Mouse (Mus musculus) CH12.LX (cell line): ENCODE measurements around the gene Ptges3l. TPM values are rescaled to one million over a fixed set of nuclear protein-coding genes. Genes with fewer than 3 reads are reported as not detected.

Experiments used
- DNase-seq: peaks from one replicate; pipeline ENCODE4 v3.0.0-alpha.2; 2013; ENCODE audit errors: extremely low read depth
- H3K27ac ChIP-seq: 2 replicates; pipeline ENCODE4 v1.5.1; 2012; ENCODE audit warnings: low read depth, mild to moderate bottlenecking, control low read depth, moderate library complexity; ENCODE audit not compliant: insufficient read depth
- H3K27me3 ChIP-seq: replicated peaks from 2 replicates; pipeline ENCODE3; 2012; ENCODE audit warnings: inconsistent platforms
- H3K36me3 ChIP-seq, 2 experiments: replicated peaks in 1 of 2; 2 replicates each; pipeline versions ENCODE3 to v1.6.1; 2012; ENCODE audit warnings: inconsistent platforms in 1 of 2, low read length in 1 of 2, mild to moderate bottlenecking in 1 of 2, mixed read lengths in 1 of 2, moderate library complexity in 1 of 2; ENCODE audit not compliant: control insufficient read depth in 1 of 2, insufficient read depth in 1 of 2
- H3K4me1 ChIP-seq, 2 experiments: 2 replicates each; pipeline ENCODE4 v1.6.1; 2012; ENCODE audit warnings: inconsistent platforms in 1 of 2, moderate library complexity in 1 of 2; ENCODE audit not compliant: insufficient read depth in 2 of 2, control insufficient read depth in 1 of 2
- H3K4me2 ChIP-seq: 2 replicates; pipeline ENCODE4 v1.6.1; 2012; ENCODE audit warnings: low read depth, mild to moderate bottlenecking, control low read depth; ENCODE audit not compliant: poor library complexity, insufficient read depth, severe bottlenecking
- H3K4me3 ChIP-seq, 3 experiments: fragments of 150-350 bp in 1 of 3; sonication (generic) in 1 of 3; replicated peaks in 1 of 3; 2 replicates each; pipeline versions ENCODE3 to v1.5.1; 2011 to 2012; ENCODE audit warnings: low read depth in 2 of 3, low read length in 2 of 3, mild to moderate bottlenecking in 2 of 3, moderate library complexity in 2 of 3, control low read depth in 1 of 3, improper control_type of control experiment in 1 of 3, inconsistent platforms in 1 of 3, mixed read lengths in 1 of 3; ENCODE audit not compliant: poor library complexity in 1 of 3
- H3K79me2 ChIP-seq: replicated peaks from 2 replicates; pipeline ENCODE4 v1.6.1; 2012; ENCODE audit warnings: mild to moderate bottlenecking, moderate library complexity; ENCODE audit not compliant: control insufficient read depth, poor library complexity, insufficient read depth, severe bottlenecking; ENCODE audit errors: extremely low read depth
- H3K9ac ChIP-seq: 2 replicates; pipeline ENCODE4 v1.6.1; 2012; ENCODE audit warnings: low read depth, mild to moderate bottlenecking, control low read depth, moderate library complexity; ENCODE audit not compliant: insufficient read depth
- H3K9me3 ChIP-seq: replicated peaks from 2 replicates; pipeline ENCODE3; 2012; ENCODE audit warnings: low read length, inconsistent platforms, mixed read lengths
- EP300 ChIP-seq: IDR thresholded peaks from 2 replicates; pipeline ENCODE4 v1.6.1; 2011; ENCODE audit warnings: low read length, improper control_type of control experiment
- GABPA ChIP-seq: IDR thresholded peaks from 2 replicates; pipeline ENCODE4 v1.6.1; 2012; ENCODE audit warnings: low read depth, low read length, improper control_type of control experiment, inconsistent platforms; ENCODE audit not compliant: insufficient replicate concordance
- JUND ChIP-seq: conservative IDR thresholded peaks from 2 replicates; pipeline ENCODE4 v1.6.1; 2011; ENCODE audit warnings: low read depth, low read length, improper control_type of control experiment
- KAT2A ChIP-seq: IDR thresholded peaks from 2 replicates; pipeline ENCODE4 v1.6.1; 2012; ENCODE audit warnings: low read length, improper control_type of control experiment, inconsistent platforms; ENCODE audit not compliant: insufficient replicate concordance
- MAFK ChIP-seq: IDR thresholded peaks from 2 replicates; pipeline ENCODE4 v1.6.1; 2011; ENCODE audit warnings: low read length, improper control_type of control experiment; ENCODE audit not compliant: insufficient replicate concordance
- MAX ChIP-seq: IDR thresholded peaks from 2 replicates; pipeline ENCODE4 v1.6.1; 2011; ENCODE audit warnings: low read length, improper control_type of control experiment
- MEF2A ChIP-seq: IDR thresholded peaks from 2 replicates; pipeline ENCODE4 v1.6.1; 2014; ENCODE audit warnings: low read depth, mild to moderate bottlenecking, inconsistent platforms, low read length, improper control_type of control experiment, borderline replicate concordance
- MXI1 ChIP-seq: IDR thresholded peaks from 2 replicates; pipeline ENCODE4 v1.6.1; 2011; ENCODE audit warnings: mild to moderate bottlenecking, low read depth, low read length, improper control_type of control experiment
- NELFE ChIP-seq: IDR thresholded peaks from 2 replicates; pipeline ENCODE4 v1.6.1; 2011; ENCODE audit warnings: low read depth, low read length, improper control_type of control experiment
- NRF1 ChIP-seq: IDR thresholded peaks from 2 replicates; pipeline ENCODE4 v1.6.1; 2014; ENCODE audit warnings: low read depth, mild to moderate bottlenecking, inconsistent platforms, low read length, improper control_type of control experiment, moderate library complexity
- PAX5 ChIP-seq: IDR thresholded peaks from 2 replicates; pipeline ENCODE4 v1.6.1; 2012; ENCODE audit warnings: low read length, inconsistent platforms, mixed read lengths
- POLR2A ChIP-seq: IDR thresholded peaks from 2 replicates; pipeline ENCODE4 v1.6.1; 2011; ENCODE audit warnings: low read depth, mild to moderate bottlenecking, improper control_type of control experiment, low read length
- POLR2AphosphoS2 ChIP-seq: IDR thresholded peaks from 2 replicates; pipeline ENCODE4 v1.6.1; 2011; ENCODE audit warnings: low read depth, low read length, improper control_type of control experiment
- RAD21 ChIP-seq: IDR thresholded peaks from 2 replicates; pipeline ENCODE4 v1.6.1; 2011; ENCODE audit warnings: low read depth, mild to moderate bottlenecking, low read length, improper control_type of control experiment, moderate library complexity
- SIN3A ChIP-seq: IDR thresholded peaks from 2 replicates; pipeline ENCODE4 v1.6.1; 2012; ENCODE audit warnings: low read length, improper control_type of control experiment, inconsistent platforms
- SMC3 ChIP-seq: IDR thresholded peaks from 2 replicates; pipeline ENCODE4 v1.6.1; 2011; ENCODE audit warnings: low read depth, low read length, improper control_type of control experiment
- TCF12 ChIP-seq: IDR thresholded peaks from 2 replicates; pipeline ENCODE4 v1.6.1; 2014; ENCODE audit warnings: low read depth, mild to moderate bottlenecking, inconsistent platforms, low read length, improper control_type of control experiment
- ZC3H11A ChIP-seq: IDR thresholded peaks from 2 replicates; pipeline ENCODE4 v1.6.1; 2012; ENCODE audit warnings: low read depth, mild to moderate bottlenecking, inconsistent platforms, low read length, improper control_type of control experiment
- ZMIZ1 ChIP-seq: IDR thresholded peaks from 2 replicates; pipeline ENCODE4 v1.6.1; 2012; ENCODE audit warnings: low read depth, mild to moderate bottlenecking, inconsistent platforms, low read length, improper control_type of control experiment
- dilution Hi-C: fragments of 300-500 bp; cut with MboI; formaldehyde crosslinking; loops from 2 replicates; pipeline ENCODE4 v1.14.3; 2020; ENCODE audit warnings: low sequenced_read_pairs; ENCODE audit not compliant: extremely low pct_unique_long_range_greater_than_20kb, extremely low pct_ligation_motif_present
- in situ Hi-C: fragments of 300-500 bp; cut with MboI; formaldehyde crosslinking; loops from 3 replicates; pipeline ENCODE4 v1.14.3; 2019; ENCODE audit warnings: low sequenced_read_pairs, low pct_ligation_motif_present, low pct_unique_long_range_greater_than_20kb, mixed read lengths
- polyA plus RNA-seq: library from polyadenylated mRNA; unstranded; fragments of >175 nt; gene quantifications from 2 replicates; pipeline ENCODE4 v1.2.1, GENCODE M21; 2012; ENCODE audit warnings: low read depth; ENCODE audit not compliant: insufficient read length
- total RNA-seq, 2 experiments: library from RNA; depleted of rRNA; stranded (reverse); fragments of 300-350 nt in 1 of 2; fragments of >200 nt in 1 of 2; gene quantifications; 2 replicates each; pipeline ENCODE4 v1.2.3; 2012 to 2014

The Ptges3l gene
- total and polyA plus RNA-seq, 3 experiments: 1.9 to 3.0 (median 2.4) TPM

DNA sequence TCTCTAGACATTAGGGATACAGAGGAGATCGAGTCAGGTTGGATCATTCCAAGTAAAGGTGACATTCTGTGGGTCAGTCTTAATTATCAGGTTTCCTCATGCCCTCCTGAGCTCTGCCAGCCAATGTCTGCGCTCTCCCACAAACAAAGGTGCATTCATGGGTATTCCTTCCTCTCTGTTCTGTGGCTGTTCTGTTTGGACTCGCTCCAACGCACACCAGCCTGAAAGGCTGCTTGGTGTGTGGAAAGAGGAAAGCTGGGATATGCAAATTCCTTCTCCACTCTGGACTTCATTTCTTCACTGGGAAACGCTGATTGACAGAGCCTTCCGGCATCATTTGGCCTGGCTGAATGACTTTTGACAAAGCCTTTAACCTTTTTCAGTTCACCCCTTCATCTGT is 29.6 kb upstream of the Ptges3l start:
- no peaks in the 10 kb centered on the region for H3K27me3 ChIP-seq
- H3K27ac ChIP-seq: no peak overlapping the region
- H3K9me3 ChIP-seq: no peaks in the 10 kb centered on the region
- H3K4me2 ChIP-seq: no peak overlapping the region
- H3K4me3 ChIP-seq: no peak overlapping the region
- dilution Hi-C loops (no loop called here), in situ Hi-C loops (no loop called here)
- no peak for DNase-seq
- peaks cover 31 to 80% of the 10 kb centered on the region in 2 experiments for H3K36me3 ChIP-seq
- 0 out of 2 replicates have a peak, but pooled peaks cover 8% of the 10 kb centered on the region for H3K79me2 ChIP-seq
- H3K4me1 ChIP-seq: peaks cover 0 to 49% of the 10 kb centered on the region in 2 experiments; a peak in 3 of 4 replicates
- no peak overlapping the region for H3K9ac ChIP-seq
- no peak for TF ChIP-seq ZMIZ1
- TF ChIP-seq EP300: peak; percentile 23; the same call in 1 of the 2 replicates

DNA sequence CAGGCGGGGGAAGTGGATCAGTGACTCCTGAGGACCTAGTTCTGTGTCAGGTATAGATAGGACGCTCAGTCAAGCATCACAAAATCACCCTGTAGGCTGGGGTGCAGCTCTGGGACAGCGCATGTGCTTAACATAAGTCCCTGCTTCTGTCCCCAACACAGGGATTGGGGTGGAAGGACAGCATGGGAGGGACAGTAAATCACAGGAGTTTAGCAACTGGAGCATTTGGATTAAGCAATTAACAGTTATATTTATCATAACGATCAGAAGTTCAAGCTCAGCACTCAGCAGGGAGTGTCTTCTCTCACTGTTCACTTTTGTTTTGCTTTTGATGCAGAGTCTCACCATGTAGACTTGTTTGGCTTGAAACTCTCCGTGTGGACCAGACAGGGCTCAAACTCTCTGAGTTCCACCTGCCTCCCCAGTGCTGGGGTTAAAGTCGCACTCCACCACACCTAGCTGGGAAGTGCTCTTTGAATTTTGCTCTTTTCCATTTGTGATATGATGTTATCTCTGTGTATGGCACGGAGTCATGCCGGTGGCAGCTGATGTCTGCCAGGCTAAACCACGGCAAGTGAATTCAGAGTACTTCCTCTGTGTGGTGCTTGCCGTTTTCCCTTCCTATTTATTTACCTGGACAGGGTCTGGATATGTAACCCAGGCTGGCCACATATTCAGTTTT is 27.1 kb upstream of the Ptges3l start:
- Histone ChIP-seq H3K4me3 (no peak overlapping the region), H3K4me2 (no peak overlapping the region), H3K9me3 (no peaks in the 10 kb centered on the region), H3K27me3 (no peaks in the 10 kb centered on the region), H3K9ac (no peak overlapping the region), H3K27ac (no peak overlapping the region), H3K79me2 (peaks cover 8% of the 10 kb centered on the region; the same call in 1 of the 2 replicates), H3K36me3 (peaks cover 8 to 56% of the 10 kb centered on the region in 2 experiments), H3K4me1 (peaks cover 0 to 50% of the 10 kb centered on the region in 2 experiments; a peak in 2 of 4 replicates)
- DNase-seq: no peak
- in situ Hi-C loops (no loop called here), dilution Hi-C loops (no loop called here)
- TF ChIP-seq MXI1: no peak
- TF ChIP-seq ZC3H11A: no peak
- TF ChIP-seq MAFK: no peak
- TF ChIP-seq POLR2A: no peak
- TF ChIP-seq MAX: no peak
- no peak for TF ChIP-seq POLR2AphosphoS2
- no peak for TF ChIP-seq KAT2A
- no peak for TF ChIP-seq NELFE
- no peak for TF ChIP-seq MEF2A
- TF ChIP-seq GABPA: no peak
- TF ChIP-seq TCF12: no peak
- no peak for TF ChIP-seq RAD21
- TF ChIP-seq SIN3A: no peak
- TF ChIP-seq JUND: no peak
- no peak for TF ChIP-seq NRF1
- no peak for TF ChIP-seq PAX5
- TF ChIP-seq SMC3: no peak
